Mouse (Mus musculus) neural tube, embryonic 14.5 days (tissue): ENCODE measurements around the gene Rasa1. TPM values are rescaled to one million over a fixed set of nuclear protein-coding genes. Genes with fewer than 3 reads are reported as not detected.
A peak's percentile ranks its signal among the peaks of the same experiment; 100 is the strongest.

ENCODE experiments used
- ATAC-seq: fragments of 200-750 bp; cut with Nextera tagmentation; 2 replicates; pipeline ENCODE4 v1.8.0; 2017; ENCODE audit warnings: low read depth, mild to moderate bottlenecking, moderate TSS enrichment, moderate library complexity
- H3K27ac ChIP-seq: fragments of 300-500 bp; sonication (generic); 2 replicates; pipeline ENCODE4 v1.5.1; 2014; ENCODE audit warnings: low read depth, mild to moderate bottlenecking, control low read depth, low read length, moderate library complexity, mixed read lengths
- H3K27me3 ChIP-seq: fragments of 300-500 bp; sonication (generic); 2 replicates; pipeline ENCODE4 v1.6.1; 2014; ENCODE audit warnings: low read length; ENCODE audit not compliant: control insufficient read depth, insufficient read depth
- H3K36me3 ChIP-seq: fragments of 300-500 bp; sonication (generic); 2 replicates; pipeline ENCODE4 v1.6.1; 2014; ENCODE audit warnings: low read length, mixed read lengths; ENCODE audit not compliant: control insufficient read depth, insufficient read depth
- H3K4me1 ChIP-seq: fragments of 300-500 bp; sonication (generic); 2 replicates; pipeline ENCODE4 v1.6.1; 2014; ENCODE audit warnings: low read length; ENCODE audit not compliant: control insufficient read depth, insufficient read depth
- H3K4me2 ChIP-seq: fragments of 300-500 bp; sonication (generic); 2 replicates; pipeline ENCODE4 v1.6.1; 2014; ENCODE audit warnings: mild to moderate bottlenecking, low read depth, low read length, control low read depth
- H3K4me3 ChIP-seq: fragments of 300-500 bp; sonication (generic); 2 replicates; pipeline ENCODE4 v1.5.1; 2014; ENCODE audit warnings: low read depth, low read length, control low read depth, mixed read lengths
- H3K9ac ChIP-seq: fragments of 300-500 bp; sonication (generic); replicated peaks from 2 replicates; pipeline ENCODE4 v1.6.1; 2014; ENCODE audit warnings: low read depth, mild to moderate bottlenecking, control low read depth, low read length, mixed read lengths
- H3K9me3 ChIP-seq: fragments of 300-500 bp; sonication (generic); 2 replicates; pipeline ENCODE4 v1.6.1; 2016; ENCODE audit warnings: low read length; ENCODE audit not compliant: control insufficient read depth
- WGBS: fragments of 180-500 bp; shearing (Covaris S2); extraction: QIAGEN DNeasy Blood & Tissue Kit; methylation state at CpG from one replicate; pipeline ENCODE4 v1.1.7; 2014; 5-methylcytosine and 5-hydroxymethylcytosine counted together
- polyA plus RNA-seq: library from polyadenylated mRNA; unstranded; fragments of >200 nt; fragmentation: Nextera tagmentation; extraction: Ambion mirVana; gene quantifications from 2 replicates; pipeline ENCODE4 v1.2.1, GENCODE M21; 2014

The Rasa1 gene
- polyA plus RNA-seq, 1 experiment from 2014 or later = 83.7 TPM

DNA sequence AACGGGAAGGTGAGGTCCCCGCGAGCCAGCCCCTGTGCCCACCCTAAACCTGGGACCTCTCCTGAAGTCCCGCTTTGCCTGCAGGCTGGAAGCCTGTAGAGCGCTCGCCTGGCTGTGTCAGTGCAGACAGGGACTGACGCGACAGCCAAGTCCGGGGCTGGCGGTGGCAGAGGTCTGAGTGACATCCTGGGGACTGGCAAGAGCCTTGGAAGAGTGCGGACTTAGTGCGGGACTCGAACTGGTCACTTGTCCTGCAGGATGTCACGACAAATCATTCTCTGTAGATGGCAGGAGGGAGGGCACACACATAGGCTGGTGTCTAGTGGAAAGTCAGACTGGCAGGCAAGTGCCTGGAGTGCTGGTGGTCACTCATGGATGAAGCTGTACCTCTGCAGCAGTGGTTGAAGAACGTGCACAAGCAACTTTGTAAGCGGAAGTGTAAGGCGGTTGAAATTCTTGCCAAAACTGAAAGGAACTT is 99.2 kb downstream of the Rasa1 start:
- Histone ChIP-seq H3K27ac (peak overlapping the region; percentile 87), H3K4me1 (peaks cover 8% of the 10 kb centered on the region), H3K4me3 (peak overlapping the region; percentile 87), H3K9ac (peak overlapping the region; percentile 83), H3K9me3 (no peaks in the 10 kb centered on the region), H3K4me2 (peak overlapping the region; percentile 73), H3K36me3 (no peaks in the 10 kb centered on the region; the same call in 1 of the 2 replicates), H3K27me3 (no peaks in the 10 kb centered on the region)
- peak; percentile 88 for ATAC-seq
- 4% methylated on average over 17 of the region's 17 CpGs for WGBS

GRCm38 (mm10) chr13:85188903-85189643 is 99.9 kb downstream of the Rasa1 start, which contains the start of gene Ccnh:
Gene Ccnh, plus strand, starts transcription at chr13:85189408.
- Histone ChIP-seq H3K27me3 (no peaks in the 10 kb centered on the region), H3K36me3 (no peaks in the 10 kb centered on the region; the same call in 1 of the 2 replicates), H3K9me3 (no peaks in the 10 kb centered on the region), H3K4me2 (peak within 1 kb of the TSS; percentile 73), H3K9ac (peak within 1 kb of the TSS; percentile 83), H3K4me3 (peak within 1 kb of the TSS; percentile 87), H3K27ac (peak within 1 kb of the TSS; percentile 87), H3K4me1 (peaks cover 8% of the 10 kb centered on the region)
- ATAC-seq = peak; percentile 96
- 2% methylated on average over 44 of the region's 44 CpGs for WGBS

Other genes starting within 250 kb of the Rasa1 start
- 104 and 107 TPM in 2 replicates for gene Ccnh, start 99.7 kb downstream of the Rasa1 start, polyA plus RNA-seq